26 mouse cellular contexts compared by ENCODE assay signal in the genomic region with DNA sequence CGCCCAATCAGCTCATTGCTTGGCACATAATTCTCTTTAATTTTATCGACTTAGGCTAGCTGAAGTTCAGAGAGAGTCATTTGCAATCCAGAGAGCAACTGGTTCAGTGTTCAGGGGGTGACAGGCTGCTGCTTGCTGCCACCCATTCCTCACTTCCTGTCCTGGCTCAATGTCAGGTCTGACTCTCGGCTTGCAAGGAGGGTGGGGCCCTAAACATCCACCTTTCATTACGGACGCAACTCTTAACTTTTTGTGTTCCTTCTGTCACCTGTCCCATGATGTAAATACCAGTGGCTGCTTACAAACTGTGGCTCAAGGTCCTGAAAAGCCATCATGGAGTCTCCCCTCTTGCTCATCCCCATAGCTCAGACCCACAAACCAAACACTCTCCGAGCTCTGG. TPM values are rescaled to one million over a fixed set of nuclear protein-coding genes. Genes with fewer than 3 reads are reported as not detected.
DNase-seq lines count a peak whose midpoint lies in the region; ATAC-seq and TF ChIP-seq lines count a peak whose summit lies in the region.
"Had no signal": no experiment of that assay in that cellular context is flagged by ENCODE, and none has a peak within 500 bp of the region (broad histone marks: within the 10 kb centered on the region; RNA-seq: fewer than 3 reads in every experiment).

No protein-coding gene starts in this region.

- ATAC-seq in embryonic facial prominence, embryonic 15.5 days (ENCODE audit: insufficient number of reproducible peaks, low FRiP score, low TSS enrichment, low read depth): no peak
- ATAC-seq in stomach, postnatal 0 days (ENCODE audit: low FRiP score, low TSS enrichment): no peak
- ATAC-seq: liver, postnatal 0 days had no signal

- no peak for TF ChIP-seq CTCF in stomach, postnatal 0 days (IDR thresholded peaks at IDR 0.05; ENCODE audit: low read depth)

- H3K4me1 ChIP-seq in embryonic facial prominence, embryonic 15.5 days: peaks cover 26% of the 10 kb centered on the region
- H3K4me1 ChIP-seq in embryonic facial prominence, embryonic 10.5 days: peaks cover 23% of the 10 kb centered on the region
- H3K4me1 ChIP-seq in stomach, postnatal 0 days (replicated peaks; ENCODE audit: control insufficient read depth, insufficient read depth): peaks cover 3% of the 10 kb centered on the region; the same call in 1 of the 2 replicates

- no peak for DNase-seq in embryonic facial prominence, embryonic 10.5 days (ENCODE audit: low spot score)
- DNase-seq in T-cell, adult 2 months (ENCODE audit: low spot score): peak; percentile 53
- no peak for DNase-seq in stomach, postnatal 0 days (ENCODE audit: low spot score)
- DNase-seq in left cerebral cortex, adult 18-20 months (ENCODE audit: low spot score in 2 of 2): no peak
- no peak for DNase-seq in layer of hippocampus, postnatal 10 days (ENCODE audit: low spot score in 2 of 2)
- DNase-seq in heart, postnatal 10 days: no peak
- DNase-seq: adrenal gland, postnatal 10 days; cerebellum, adult 8-10 months; kidney, adult 11 months; layer of hippocampus, adult 9-11 months; liver, postnatal 0 days; right cerebral cortex, postnatal 25 days; thymus, postnatal 25 days had no signal

- intact Hi-C loops in heart, postnatal 10 days (cut with DNase I): no loop called here

- peaks cover 100% of the 10 kb centered on the region for H3K79me2 ChIP-seq in macrophage (ENCODE audit: inconsistent target)

- no peak overlapping the region for H3K4me3 ChIP-seq in embryonic facial prominence, embryonic 15.5 days (replicated peaks)
- H3K4me3 ChIP-seq in embryonic facial prominence, embryonic 10.5 days: no peak overlapping the region
- H3K4me3 ChIP-seq in macrophage (ENCODE audit: inconsistent target): no peak overlapping the region
- H3K4me3 ChIP-seq in stomach, postnatal 0 days (ENCODE audit: low read depth, low read length): no peak overlapping the region
- H3K4me3 ChIP-seq: embryonic facial prominence, embryonic 12.5 days; forebrain, embryonic 10.5 days; gastrocnemius, adult 2 months; heart, embryonic 15.5 days; hindbrain, embryonic 12.5 days; limb, embryonic 13.5 days; midbrain, embryonic 12.5 days; myocyte; neural tube, embryonic 13.5 days; stomach, embryonic 15.5 days had no signal

- TF ChIP-seq EP300 in stomach, postnatal 0 days (optimal IDR thresholded peaks at IDR 0.05): no peak

- no peaks in the 10 kb centered on the region for H3K9me3 ChIP-seq in embryonic facial prominence, embryonic 15.5 days (replicated peaks)
- no peaks in the 10 kb centered on the region for H3K9me3 ChIP-seq in embryonic facial prominence, embryonic 10.5 days
- H3K9me3 ChIP-seq in stomach, postnatal 0 days (ENCODE audit: control insufficient read depth, low read length): no peaks in the 10 kb centered on the region
- H3K9me3 ChIP-seq: embryonic facial prominence, embryonic 12.5 days; forebrain, embryonic 10.5 days; heart, embryonic 15.5 days; hindbrain, embryonic 12.5 days; limb, embryonic 13.5 days; midbrain, embryonic 12.5 days; neural tube, embryonic 13.5 days; stomach, embryonic 15.5 days had no signal

- 0 out of 2 replicates have a peak overlapping the region, but pooled peaks have one; percentile 28 for H3K27ac ChIP-seq in embryonic facial prominence, embryonic 15.5 days (replicated peaks)
- H3K27ac ChIP-seq in embryonic facial prominence, embryonic 10.5 days (replicated peaks): no peak overlapping the region
- peak overlapping the region; percentile 59 for H3K27ac ChIP-seq in macrophage
- 0 out of 2 replicates have a peak overlapping the region, but pooled peaks have one; percentile 40 for H3K27ac ChIP-seq in stomach, postnatal 0 days (replicated peaks)
- H3K27ac ChIP-seq: embryonic facial prominence, embryonic 12.5 days; gastrocnemius, adult 2 months; heart, embryonic 15.5 days; hindbrain, embryonic 12.5 days; limb, embryonic 13.5 days; midbrain, embryonic 12.5 days; neural tube, embryonic 13.5 days; stomach, embryonic 15.5 days had no signal

- no peak overlapping the region for H3K4me2 ChIP-seq in embryonic facial prominence, embryonic 15.5 days (replicated peaks)
- no peak overlapping the region for H3K4me2 ChIP-seq in stomach, postnatal 0 days (replicated peaks; ENCODE audit: low read depth)
- H3K4me2 ChIP-seq: embryonic facial prominence, embryonic 12.5 days; hindbrain, embryonic 12.5 days; limb, embryonic 13.5 days; liver, embryonic 11.5 days; midbrain, embryonic 12.5 days; neural tube, embryonic 13.5 days had no signal

- no peak overlapping the region for H3K9ac ChIP-seq in embryonic facial prominence, embryonic 15.5 days
- H3K9ac ChIP-seq in stomach, postnatal 0 days (ENCODE audit: low read length): no peak overlapping the region
- H3K9ac ChIP-seq: embryonic facial prominence, embryonic 12.5 days; heart, embryonic 15.5 days; hindbrain, embryonic 12.5 days; limb, embryonic 13.5 days; liver, postnatal 0 days; midbrain, embryonic 12.5 days; neural tube, embryonic 13.5 days; stomach, embryonic 15.5 days had no signal

- no peaks in the 10 kb centered on the region for H3K27me3 ChIP-seq in embryonic facial prominence, embryonic 15.5 days
- H3K27me3 ChIP-seq in embryonic facial prominence, embryonic 10.5 days (replicated peaks; ENCODE audit: low read depth, poor library complexity, severe bottlenecking): no peaks in the 10 kb centered on the region
- H3K27me3 ChIP-seq in stomach, postnatal 0 days (ENCODE audit: control insufficient read depth, insufficient read depth, low read length): no peaks in the 10 kb centered on the region
- H3K27me3 ChIP-seq: embryonic facial prominence, embryonic 12.5 days; heart, embryonic 15.5 days; hindbrain, embryonic 12.5 days; limb, embryonic 13.5 days; midbrain, embryonic 12.5 days; neural tube, embryonic 13.5 days; stomach, embryonic 15.5 days had no signal

- H3K36me3 ChIP-seq in embryonic facial prominence, embryonic 15.5 days: no peaks in the 10 kb centered on the region
- H3K36me3 ChIP-seq in embryonic facial prominence, embryonic 10.5 days (replicated peaks): no peaks in the 10 kb centered on the region
- H3K36me3 ChIP-seq in macrophage (ENCODE audit: inconsistent target): peaks cover 5% of the 10 kb centered on the region; the same call in 1 of the 2 replicates
- no peaks in the 10 kb centered on the region for H3K36me3 ChIP-seq in stomach, postnatal 0 days (ENCODE audit: control insufficient read depth, insufficient read depth, low read length)
- H3K36me3 ChIP-seq: embryonic facial prominence, embryonic 12.5 days; heart, embryonic 15.5 days; hindbrain, embryonic 12.5 days; limb, embryonic 13.5 days; midbrain, embryonic 12.5 days; neural tube, embryonic 13.5 days; stomach, embryonic 15.5 days had no signal

- WGBS in embryonic facial prominence, embryonic 15.5 days: 72% methylated on average over 6 of the region's 6 CpGs
- WGBS in embryonic facial prominence, embryonic 10.5 days: 82% methylated on average over 6 of the region's 6 CpGs
- 63% methylated on average over 6 of the region's 6 CpGs for WGBS in macrophage (ENCODE audit: missing documents)
- WGBS in stomach, postnatal 0 days: 54% methylated on average over 6 of the region's 6 CpGs

RNA-seq across cellular contexts. Expression of a gene that starts 26.8 kb away (rescaled TPM):
- 46.4 and 46.6 TPM in 2 replicates for polyA plus RNA-seq in embryonic facial prominence, embryonic 15.5 days (2015; fragmentation: Nextera tagmentation; extraction: Ambion mirVana)
- 65.0 and 67.6 TPM in 2 replicates for polyA plus RNA-seq in embryonic facial prominence, embryonic 10.5 days (2016; fragmentation: Nextera tagmentation; extraction: Ambion mirVana)
- total RNA-seq in macrophage (2018; cell fraction: chromatin; rRNA removed): 100 to 1,000 TPM in 20 of 26 experiments, 10 to 100 TPM in 6; 58.2 to 328 (median 181) TPM
- total RNA-seq in macrophage (2018; cell fraction: cytosol; rRNA removed): 100 to 1,000 TPM in 14 of 26 experiments, 10 to 100 TPM in 12; 73.9 to 143 (median 102) TPM
- 100 to 1,000 TPM in 20 of 26 experiments, 10 to 100 TPM in 6; 73.4 to 267 (median 156) TPM for total RNA-seq in macrophage (2018; cell fraction: nucleus; rRNA removed)
- 104 to 139 TPM (median 138 TPM) in 3 replicates for polyA plus RNA-seq in macrophage (2018)
- 32.0 and 32.2 TPM in 2 replicates for polyA plus RNA-seq in stomach, postnatal 0 days (2015; fragmentation: Nextera tagmentation; extraction: Ambion mirVana)
- 100 to 1,000 TPM; 187 to 188 TPM for total RNA-seq in left cerebral cortex, adult 18-20 months (2021)
- 100 to 1,000 TPM; 186 to 187 TPM for total RNA-seq in layer of hippocampus, postnatal 10 days (2021)
- total RNA-seq in heart, postnatal 10 days (2021): 10 to 100 TPM; 37.4 to 40.7 TPM
